Mouse (Mus musculus) retina, postnatal 1 day (tissue): ENCODE data around the gene Slc7a11.
A peak's percentile ranks its signal among the peaks of the same experiment; 100 is the strongest.

Experiments
- DNase-seq: peaks from one replicate; pipeline ENCODE4 v3.0.0-alpha.2; 2012

The Slc7a11 gene

GRCm38 (mm10) chr3:50304137-50304536, 139.3 kb downstream of the Slc7a11 start:
- DNase-seq: peak; percentile 47

- no peak for DNase-seq
Measured at GRCm38 (mm10) chr3:50302648-50303047, 140.8 kb downstream of the Slc7a11 start.

- peak; percentile 76 for DNase-seq
Measured at GRCm38 (mm10) chr3:50300952-50301303, 142.5 kb downstream of the Slc7a11 start.

- DNase-seq: no peak
Measured at GRCm38 (mm10) chr3:50300002-50300951, 143.1 kb downstream of the Slc7a11 start.

GRCm38 (mm10) chr3:50298366-50298991, 144.9 kb downstream of the Slc7a11 start:
- peak; percentile 23 for DNase-seq

GRCm38 (mm10) chr3:50296956-50297355, 146.5 kb downstream of the Slc7a11 start:
- DNase-seq: peak; percentile 17

GRCm38 (mm10) chr3:50275023-50275422, 168.4 kb downstream of the Slc7a11 start:
- DNase-seq: no peak

- no peak for DNase-seq
Measured at GRCm38 (mm10) chr3:50272222-50272621, 171.2 kb downstream of the Slc7a11 start.

- no peak for DNase-seq
Measured at GRCm38 (mm10) chr3:50269680-50270079, 173.7 kb downstream of the Slc7a11 start.

- DNase-seq: no peak
Measured at GRCm38 (mm10) chr3:50262547-50263087, 180.8 kb downstream of the Slc7a11 start.

GRCm38 (mm10) chr3:50262066-50262465, 181.3 kb downstream of the Slc7a11 start:
- DNase-seq: no peak

GRCm38 (mm10) chr3:50260667-50261066, 182.7 kb downstream of the Slc7a11 start:
- DNase-seq: no peak

- no peak for DNase-seq
Measured at GRCm38 (mm10) chr3:50258852-50259251, 184.6 kb downstream of the Slc7a11 start.

GRCm38 (mm10) chr3:50249598-50250300, 193.7 kb downstream of the Slc7a11 start:
- no peak for DNase-seq

GRCm38 (mm10) chr3:50235990-50236389, 207.4 kb downstream of the Slc7a11 start:
- DNase-seq: no peak

GRCm38 (mm10) chr3:50233144-50233543, 210.3 kb downstream of the Slc7a11 start:
- DNase-seq: no peak

- no peak for DNase-seq
Measured at GRCm38 (mm10) chr3:50224390-50225114, 218.9 kb downstream of the Slc7a11 start.

GRCm38 (mm10) chr3:50220454-50220853, 223.0 kb downstream of the Slc7a11 start:
- DNase-seq: no peak

GRCm38 (mm10) chr3:50186369-50186768, 257.0 kb downstream of the Slc7a11 start:
- no peak for DNase-seq

GRCm38 (mm10) chr3:50185879-50186278, 257.5 kb downstream of the Slc7a11 start:
- no peak for DNase-seq

GRCm38 (mm10) chr3:50160756-50161155, 282.7 kb downstream of the Slc7a11 start:
- DNase-seq: peak; percentile 64

- DNase-seq: no peak
Measured at GRCm38 (mm10) chr3:50144144-50144543, 299.3 kb downstream of the Slc7a11 start.
